Mouse (Mus musculus): Measurements from ENCODE around the gene Arl5b. TPM values are rescaled to one million over a fixed set of nuclear protein-coding genes. Genes with fewer than 3 reads are reported as not detected.
A peak's percentile ranks its signal among the peaks of the same experiment; 100 is the strongest.

The Arl5b gene
- polyA plus RNA-seq, 2 experiments, result 4.5 to 5.8 TPM

DNA sequence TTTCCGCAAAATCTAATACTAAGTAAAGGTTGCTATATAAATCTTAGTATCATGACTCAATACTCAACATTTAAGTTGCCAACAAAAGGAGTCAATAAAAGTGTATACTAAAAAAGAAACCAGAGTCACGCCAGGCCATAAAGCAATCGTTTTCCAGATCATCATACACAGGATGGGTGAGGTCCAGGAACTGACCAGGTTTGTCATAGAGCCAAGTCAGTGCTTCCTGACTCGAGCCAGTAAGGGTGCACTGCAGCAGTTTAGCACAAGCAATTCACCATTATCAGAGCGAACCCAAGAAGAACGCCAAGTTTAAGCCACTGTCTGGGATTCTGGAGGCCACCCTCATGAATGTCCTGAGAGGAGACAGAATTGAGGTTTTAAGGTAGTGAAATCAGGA lies 10.5 kb upstream of the Arl5b start:
- no peak overlapping the region for H3K4me2 ChIP-seq (ENCODE audit: low read depth)
- no peak overlapping the region for H3K27ac ChIP-seq
- no peak for DNase-seq (ENCODE audit: low read depth in 3 of 3, low spot score in 3 of 3)
- H3K36me3 ChIP-seq (replicated peaks; ENCODE audit: control insufficient read depth, insufficient read depth, low read depth), result no peaks in the 10 kb centered on the region
- H3K27me3 ChIP-seq (ENCODE audit: control insufficient read depth, insufficient read depth, low read length), result no peaks in the 10 kb centered on the region
- no peak overlapping the region for H3K4me3 ChIP-seq (ENCODE audit: insufficient read depth in 1 of 2, low read depth in 2 of 2, low read length in 2 of 2)
- no peak overlapping the region for H3K9ac ChIP-seq (replicated peaks)
- H3K4me1 ChIP-seq (replicated peaks; ENCODE audit: control insufficient read depth in 2 of 2, insufficient read depth in 2 of 2, low read length in 1 of 2), result no peaks in the 10 kb centered on the region
- no peaks in the 10 kb centered on the region for H3K9me3 ChIP-seq (ENCODE audit: control insufficient read depth, low read length)
- no peak for ATAC-seq (ENCODE audit: insufficient read depth)
- no peak for TF ChIP-seq CTCF (IDR thresholded peaks at IDR 0.05; ENCODE audit: low read depth)
- TF ChIP-seq EP300 (IDR thresholded peaks at IDR 0.05; ENCODE audit: low read depth), result no peak
- 71% methylated on average over 6 of the region's 6 CpGs for WGBS (ENCODE audit: insufficient replicate concordance)

DNA sequence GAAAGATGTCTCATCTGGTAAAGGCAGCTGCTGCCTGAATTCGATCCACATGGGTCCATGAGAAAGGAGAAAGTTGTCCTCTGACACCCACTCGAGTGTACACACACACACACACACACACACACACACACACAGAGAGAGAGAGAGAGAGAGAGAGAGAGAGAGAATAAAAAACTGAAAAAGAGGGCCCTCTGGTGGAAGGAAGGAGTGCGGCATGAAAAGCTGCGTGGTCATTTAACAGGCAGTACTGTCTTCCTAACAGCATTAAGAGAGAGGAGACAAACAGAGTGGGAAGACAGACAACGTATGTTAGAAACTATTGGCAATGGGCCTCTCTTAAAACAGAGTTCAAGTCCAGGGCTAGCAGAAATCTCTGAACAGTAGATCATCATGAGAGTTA lies 8.9 kb upstream of the Arl5b start:
- no peaks in the 10 kb centered on the region for H3K4me1 ChIP-seq (replicated peaks; ENCODE audit: control insufficient read depth in 2 of 2, insufficient read depth in 2 of 2, low read length in 1 of 2)
- H3K4me3 ChIP-seq (ENCODE audit: insufficient read depth in 1 of 2, low read depth in 2 of 2, low read length in 2 of 2), result no peak overlapping the region
- H3K27me3 ChIP-seq (ENCODE audit: control insufficient read depth, insufficient read depth, low read length), result no peaks in the 10 kb centered on the region
- 46% methylated on average over 5 of the region's 5 CpGs for WGBS (ENCODE audit: insufficient replicate concordance)
- no peak overlapping the region for H3K4me2 ChIP-seq (ENCODE audit: low read depth)
- H3K9ac ChIP-seq (replicated peaks), result no peak overlapping the region
- peak; percentile 57 for TF ChIP-seq CTCF (IDR thresholded peaks at IDR 0.05; ENCODE audit: low read depth)
- TF ChIP-seq EP300 (IDR thresholded peaks at IDR 0.05; ENCODE audit: low read depth), result no peak
- DNase-seq (ENCODE audit: low read depth in 3 of 3, low spot score in 3 of 3) (no peak), ATAC-seq (ENCODE audit: insufficient read depth) (no peak)
- H3K9me3 ChIP-seq (ENCODE audit: control insufficient read depth, low read length), result no peaks in the 10 kb centered on the region
- H3K27ac ChIP-seq, result no peak overlapping the region
- no peaks in the 10 kb centered on the region for H3K36me3 ChIP-seq (replicated peaks; ENCODE audit: control insufficient read depth, insufficient read depth, low read depth)

DNA sequence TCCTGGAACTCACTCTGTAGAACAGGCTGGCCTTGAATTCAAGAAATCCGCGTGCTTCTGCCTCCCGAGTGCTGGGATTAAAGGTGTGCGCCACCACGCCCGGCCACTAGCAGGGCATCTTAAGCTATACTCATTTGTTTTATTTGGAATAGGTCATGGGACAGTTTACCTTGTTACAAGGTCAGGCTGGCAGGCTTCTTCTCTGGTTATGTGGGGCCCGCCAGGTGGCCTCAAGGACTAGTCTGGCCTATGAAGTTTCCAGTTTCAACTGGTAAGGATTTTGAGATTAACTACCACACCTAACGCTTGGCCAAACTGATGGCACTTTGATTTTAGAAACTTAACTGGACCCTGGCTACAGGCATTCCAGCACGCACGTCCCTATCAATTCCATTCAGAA lies 5.3 kb downstream of the Arl5b start:
- no peaks in the 10 kb centered on the region for H3K9me3 ChIP-seq (ENCODE audit: control insufficient read depth, low read length)
- no peaks in the 10 kb centered on the region for H3K27me3 ChIP-seq (ENCODE audit: control insufficient read depth, insufficient read depth, low read length)
- H3K27ac ChIP-seq, result peak overlapping the region; percentile 16
- peak overlapping the region; percentile 72 for H3K9ac ChIP-seq (replicated peaks)
- H3K4me3 ChIP-seq (ENCODE audit: insufficient read depth in 1 of 2, low read depth in 2 of 2, low read length in 2 of 2), result peak overlapping the region; percentile 69 to 88
- H3K4me1 ChIP-seq (replicated peaks; ENCODE audit: control insufficient read depth in 2 of 2, insufficient read depth in 2 of 2, low read length in 1 of 2), result peaks cover 3 to 5% of the 10 kb centered on the region in 2 experiments
- 29% methylated on average over 10 of the region's 10 CpGs for WGBS (ENCODE audit: insufficient replicate concordance)
- no peaks in the 10 kb centered on the region for H3K36me3 ChIP-seq (replicated peaks; ENCODE audit: control insufficient read depth, insufficient read depth, low read depth)
- peak; percentile 27; the same call in 1 of the 2 replicates for ATAC-seq (ENCODE audit: insufficient read depth)
- peak overlapping the region; percentile 75 for H3K4me2 ChIP-seq (ENCODE audit: low read depth)
- DNase-seq (ENCODE audit: low read depth in 3 of 3, low spot score in 3 of 3), result no peak
- TF ChIP-seq EP300 (IDR thresholded peaks at IDR 0.05; ENCODE audit: low read depth) (no peak), CTCF (IDR thresholded peaks at IDR 0.05; ENCODE audit: low read depth) (no peak)

DNA sequence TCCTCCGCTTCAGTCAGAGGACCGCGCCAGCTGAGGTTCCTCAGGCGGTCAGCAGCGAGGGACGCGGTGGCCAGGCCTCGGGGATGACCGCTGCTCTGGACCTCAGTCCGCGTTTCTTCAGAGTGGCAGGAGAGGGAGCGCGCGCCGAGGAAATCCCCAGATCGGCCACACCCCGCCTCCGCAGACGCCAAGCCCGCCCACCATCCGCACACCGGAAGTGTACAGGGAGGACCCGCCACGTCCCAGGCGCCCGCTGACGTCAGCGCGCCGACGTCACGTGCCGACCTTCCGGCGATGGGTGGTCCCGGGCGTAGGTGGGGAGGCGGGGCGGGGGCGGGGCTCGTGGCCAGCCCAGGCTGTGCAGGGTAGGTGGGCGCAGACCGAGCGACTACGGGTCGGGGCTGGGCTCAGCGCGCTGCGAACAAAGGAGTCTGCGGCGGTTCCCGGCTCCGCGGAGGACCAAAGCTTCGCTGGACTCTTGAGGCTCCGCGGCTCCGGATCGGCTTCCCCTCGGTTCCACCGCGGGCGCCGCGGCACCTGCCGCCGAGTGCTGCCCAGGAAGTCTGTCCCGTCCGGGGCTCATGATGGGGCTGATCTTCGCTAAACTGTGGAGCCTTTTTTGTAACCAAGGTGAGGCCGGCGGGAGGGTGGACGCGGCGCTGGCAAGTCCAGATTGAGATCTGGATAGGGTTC lies 5.9 kb downstream of the Arl5b start, which contains the start of gene Nsun6:
Nsun6 (minus strand) TSS at position 125 of the 693 bp plus-strand sequence.
- TF ChIP-seq CTCF (IDR thresholded peaks at IDR 0.05; ENCODE audit: low read depth), result peak; percentile 63
- TF ChIP-seq EP300 (IDR thresholded peaks at IDR 0.05; ENCODE audit: low read depth), result 0 out of 2 replicates have a peak, but pooled peaks have one; percentile 3
- ATAC-seq (ENCODE audit: insufficient read depth), result peak; percentile 97

DNA sequence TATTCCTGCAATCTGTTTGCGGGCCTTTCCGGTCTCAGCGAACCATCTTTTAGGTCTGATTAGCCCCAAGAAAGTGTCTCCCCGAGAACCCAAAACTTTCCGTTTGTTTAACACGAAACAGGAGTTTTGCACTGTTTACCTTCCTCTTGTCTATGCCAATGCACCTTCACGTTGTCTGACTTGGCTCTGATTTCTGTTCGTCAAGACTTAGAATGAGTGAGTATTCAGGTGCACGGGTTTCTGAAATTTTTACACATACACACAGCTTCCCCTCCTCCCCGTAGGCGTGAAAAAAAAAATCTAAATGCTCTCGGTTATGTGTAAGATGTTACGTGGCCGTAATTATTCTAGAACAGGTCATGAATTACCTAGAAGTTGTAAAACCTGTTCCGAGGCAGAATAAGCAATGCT lies 6.6 kb downstream of the Arl5b start:
- under 1% methylated on average over 15 of the region's 15 CpGs for WGBS (ENCODE audit: insufficient replicate concordance)
- Histone ChIP-seq H3K4me3 (ENCODE audit: insufficient read depth in 1 of 2, low read depth in 2 of 2, low read length in 2 of 2) (peak overlapping the region; percentile 69 to 87), H3K9ac (replicated peaks) (peak overlapping the region; percentile 78), H3K9me3 (ENCODE audit: control insufficient read depth, low read length) (no peaks in the 10 kb centered on the region), H3K27ac (peak overlapping the region; percentile 1), H3K4me1 (replicated peaks; ENCODE audit: control insufficient read depth in 2 of 2, insufficient read depth in 2 of 2, low read length in 1 of 2) (peaks cover 0 to 5% of the 10 kb centered on the region in 2 experiments; a peak in 3 of 4 replicates), H3K36me3 (replicated peaks; ENCODE audit: control insufficient read depth, insufficient read depth, low read depth) (no peaks in the 10 kb centered on the region), H3K4me2 (ENCODE audit: low read depth) (peak overlapping the region; percentile 75), H3K27me3 (ENCODE audit: control insufficient read depth, insufficient read depth, low read length) (no peaks in the 10 kb centered on the region)
- no peak for TF ChIP-seq EP300 (IDR thresholded peaks at IDR 0.05; ENCODE audit: low read depth)
- no peak for TF ChIP-seq CTCF (IDR thresholded peaks at IDR 0.05; ENCODE audit: low read depth)
- ATAC-seq (ENCODE audit: insufficient read depth), result no peak
- peak in 1 of 3 experiments; percentile 13 for DNase-seq (ENCODE audit: low read depth in 3 of 3, low spot score in 3 of 3)

More for the DNA sequence above, 5.9 kb downstream of the Arl5b start, which contains the start of gene Nsun6:
- WGBS (ENCODE audit: insufficient replicate concordance), result under 1% methylated on average over 75 of the region's 75 CpGs
- Histone ChIP-seq H3K4me2 (ENCODE audit: low read depth) (peak within 1 kb of the TSS; percentile 75), H3K27me3 (ENCODE audit: control insufficient read depth, insufficient read depth, low read length) (no peaks in the 10 kb centered on the region), H3K36me3 (replicated peaks; ENCODE audit: control insufficient read depth, insufficient read depth, low read depth) (no peaks in the 10 kb centered on the region), H3K4me1 (replicated peaks; ENCODE audit: control insufficient read depth in 2 of 2, insufficient read depth in 2 of 2, low read length in 1 of 2) (peaks cover 0 to 5% of the 10 kb centered on the region in 2 experiments; a peak in 3 of 4 replicates), H3K9me3 (ENCODE audit: control insufficient read depth, low read length) (no peaks in the 10 kb centered on the region), H3K27ac (peak within 1 kb of the TSS; percentile 16), H3K9ac (replicated peaks) (peak within 1 kb of the TSS; percentile 78), H3K4me3 (ENCODE audit: insufficient read depth in 1 of 2, low read depth in 2 of 2, low read length in 2 of 2) (peak within 1 kb of the TSS; percentile 69 to 88)
- DNase-seq (ENCODE audit: low read depth in 3 of 3, low spot score in 3 of 3), result peak; percentile 87 to 90 (median 88)

Measured in liver, embryonic 14.5 days (tissue).